Mouse (Mus musculus) limb, embryonic 15.5 days (tissue): ENCODE data around the gene Tcp10c. TPM values are rescaled to one million over a fixed set of nuclear protein-coding genes. Genes with fewer than 3 reads are reported as not detected.
A peak's percentile ranks its signal among the peaks of the same experiment; 100 is the strongest.
"Not testable (repeated sequence)": the region's sequence is repeated elsewhere in the genome, so short reads cannot be mapped to it uniquely, and the experiment has no call there.

Experiments
- ATAC-seq: fragments of 200-750 bp; cut with Nextera tagmentation; 2 replicates; pipeline ENCODE4 v1.8.0; 2017; ENCODE audit warnings: low read depth, moderate TSS enrichment; ENCODE audit not compliant: insufficient number of reproducible peaks, low FRiP score, low TSS enrichment
- H3K27ac ChIP-seq: fragments of 300-500 bp; sonication (generic); 2 replicates; pipeline ENCODE4 v1.5.1; 2015; ENCODE audit warnings: moderate library complexity, mild to moderate bottlenecking, inconsistent platforms
- H3K27me3 ChIP-seq: fragments of 300-500 bp; sonication (generic); 2 replicates; pipeline ENCODE4 v1.6.1; 2015; ENCODE audit warnings: inconsistent platforms
- H3K36me3 ChIP-seq: fragments of 300-500 bp; sonication (generic); 2 replicates; pipeline ENCODE4 v1.6.1; 2015; ENCODE audit warnings: inconsistent platforms
- H3K4me1 ChIP-seq: fragments of 300-500 bp; sonication (generic); 2 replicates; pipeline ENCODE4 v1.6.1; 2015; ENCODE audit warnings: inconsistent platforms
- H3K4me2 ChIP-seq: fragments of 300-500 bp; sonication (generic); 2 replicates; pipeline ENCODE4 v1.6.1; 2015; ENCODE audit warnings: mild to moderate bottlenecking, inconsistent platforms
- H3K4me3 ChIP-seq: fragments of 300-500 bp; sonication (generic); 2 replicates; pipeline ENCODE4 v1.5.1; 2015; ENCODE audit warnings: mild to moderate bottlenecking, inconsistent platforms
- H3K9ac ChIP-seq: fragments of 300-500 bp; sonication (generic); 2 replicates; pipeline ENCODE4 v1.6.1; 2015; ENCODE audit warnings: inconsistent platforms
- H3K9me3 ChIP-seq: fragments of 300-500 bp; sonication (generic); 2 replicates; pipeline ENCODE4 v1.6.1; 2016; ENCODE audit warnings: inconsistent platforms
- WGBS: fragments of 180-500 bp; shearing (Covaris S2); methylation state at CpG from one replicate; pipeline ENCODE4 v1.1.7; 2015; 5-methylcytosine and 5-hydroxymethylcytosine counted together
- polyA plus RNA-seq: library from polyadenylated mRNA; unstranded; fragments of >200 nt; fragmentation: Nextera tagmentation; extraction: Ambion mirVana; gene quantifications from 2 replicates; pipeline ENCODE4 v1.2.1, GENCODE M21; 2015

Tcp10c gene
- polyA plus RNA-seq, 1 experiment from 2014 or later = not detected

DNA sequence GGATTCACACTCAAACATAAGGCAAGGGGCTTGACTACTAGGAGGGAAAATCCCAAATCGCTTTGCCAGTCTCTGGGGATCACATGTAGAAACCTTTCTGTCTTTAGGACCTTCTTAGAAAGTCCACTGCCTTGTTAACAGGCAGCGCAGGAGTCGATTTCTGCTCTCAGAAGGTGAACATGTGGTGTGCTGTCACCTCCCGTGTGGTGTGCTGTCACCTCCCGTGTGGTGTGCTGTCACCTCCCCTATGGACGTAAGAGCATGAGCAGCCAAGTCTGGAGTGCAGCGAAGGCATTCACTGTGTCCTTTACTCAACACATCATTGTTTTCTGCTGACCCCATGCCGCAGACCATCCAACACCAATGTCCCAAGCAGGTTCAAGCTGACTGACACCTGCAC lies 1.1 kb upstream of the Tcp10c start:
- not testable (repeated sequence) for H3K27me3 ChIP-seq, H3K9me3 ChIP-seq, H3K4me2 ChIP-seq, H3K27ac ChIP-seq, H3K9ac ChIP-seq, H3K4me1 ChIP-seq, ATAC-seq, H3K4me3 ChIP-seq, H3K36me3 ChIP-seq
- WGBS = 85% methylated on average over 8 of the region's 8 CpGs

GRCm38 (mm10) chr17:13362489-13362888 lies 8.1 kb downstream of the Tcp10c start:
- ATAC-seq = 0 out of 2 replicates have a peak, but pooled peaks have one; percentile 21

DNA sequence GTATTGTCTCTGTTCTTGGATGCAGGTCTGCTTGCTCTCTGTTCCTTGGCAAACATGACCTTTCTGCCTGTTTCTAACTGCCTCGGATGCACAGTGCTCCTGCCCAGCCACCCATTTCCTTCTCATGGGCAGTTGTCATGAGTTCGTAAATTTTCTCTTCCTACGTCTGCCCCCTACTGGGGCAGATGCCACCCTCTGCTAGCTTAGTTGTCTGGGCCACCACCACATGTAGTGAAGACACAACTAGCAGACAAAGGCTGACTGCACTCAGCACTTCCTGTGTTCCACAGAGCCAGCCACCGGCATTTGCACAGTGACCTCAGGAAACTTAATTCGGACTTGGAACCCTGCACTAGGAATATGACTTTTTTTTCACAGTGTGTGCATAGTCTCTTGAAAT lies 9.4 kb downstream of the Tcp10c start:
- peaks cover 18% of the 10 kb centered on the region for H3K9me3 ChIP-seq
- H3K9ac ChIP-seq, H3K27ac ChIP-seq, H3K27me3 ChIP-seq, H3K4me1 ChIP-seq, ATAC-seq, H3K36me3 ChIP-seq, H3K4me3 ChIP-seq, H3K4me2 ChIP-seq: not testable (repeated sequence)
- 90% methylated on average over 4 of the region's 5 CpGs for WGBS

More at GRCm38 (mm10) chr17:13362489-13362888, 8.1 kb downstream of the Tcp10c start:
- H3K4me2 ChIP-seq, H3K4me3 ChIP-seq, H3K4me1 ChIP-seq, H3K27ac ChIP-seq, H3K9ac ChIP-seq, H3K27me3 ChIP-seq, H3K36me3 ChIP-seq: not testable (repeated sequence)
- 81% methylated on average over 2 of the region's 2 CpGs for WGBS
- H3K9me3 ChIP-seq = peaks cover 17% of the 10 kb centered on the region

- not testable (repeated sequence) for H3K4me3 ChIP-seq, H3K36me3 ChIP-seq
Observed at GRCm38 (mm10) chr17:13364196-13364595, 9.8 kb downstream of the Tcp10c start.

DNA sequence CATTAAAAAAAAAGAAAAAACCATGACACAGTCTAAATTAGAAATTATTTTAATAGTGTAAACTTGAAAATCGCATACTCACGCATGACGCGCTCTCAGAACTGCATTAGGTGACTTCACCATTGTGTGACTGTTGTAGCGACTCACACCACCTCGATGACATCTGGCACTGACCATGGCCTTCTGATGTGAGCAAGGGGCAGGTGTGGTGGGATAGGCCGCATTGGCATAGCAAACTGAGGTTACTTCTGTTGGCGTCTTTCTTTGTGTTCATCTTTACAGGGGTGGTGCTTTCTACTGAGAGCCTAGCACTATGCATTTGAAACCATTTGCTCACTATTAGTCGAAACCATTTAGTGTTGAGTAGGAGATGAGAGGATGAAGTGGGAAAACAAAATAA lies 12.8 kb downstream of the Tcp10c start:
- 90% methylated on average over 9 of the region's 9 CpGs for WGBS
- ATAC-seq = not testable (repeated sequence)
- H3K9me3 ChIP-seq = peaks cover 16% of the 10 kb centered on the region

More at GRCm38 (mm10) chr17:13364196-13364595, 9.8 kb downstream of the Tcp10c start:
- not testable (repeated sequence) for H3K27me3 ChIP-seq, ATAC-seq, H3K27ac ChIP-seq, H3K4me2 ChIP-seq, H3K4me1 ChIP-seq, H3K9ac ChIP-seq
- 84% methylated on average over 9 of the region's 9 CpGs for WGBS
- H3K9me3 ChIP-seq = peaks cover 18% of the 10 kb centered on the region

GRCm38 (mm10) chr17:13368658-13369057 lies 14.3 kb downstream of the Tcp10c start:
- WGBS = 89% methylated on average over 7 of the region's 7 CpGs
- not testable (repeated sequence) for H3K36me3 ChIP-seq, H3K27ac ChIP-seq, H3K4me3 ChIP-seq, H3K27me3 ChIP-seq, H3K4me1 ChIP-seq, H3K9ac ChIP-seq, H3K4me2 ChIP-seq, ATAC-seq
- peaks cover 11% of the 10 kb centered on the region for H3K9me3 ChIP-seq

More for the DNA sequence above, 12.8 kb downstream of the Tcp10c start:
- H3K27ac ChIP-seq, H3K36me3 ChIP-seq, H3K4me3 ChIP-seq, H3K4me1 ChIP-seq, H3K27me3 ChIP-seq, H3K9ac ChIP-seq, H3K4me2 ChIP-seq: not testable (repeated sequence)

DNA sequence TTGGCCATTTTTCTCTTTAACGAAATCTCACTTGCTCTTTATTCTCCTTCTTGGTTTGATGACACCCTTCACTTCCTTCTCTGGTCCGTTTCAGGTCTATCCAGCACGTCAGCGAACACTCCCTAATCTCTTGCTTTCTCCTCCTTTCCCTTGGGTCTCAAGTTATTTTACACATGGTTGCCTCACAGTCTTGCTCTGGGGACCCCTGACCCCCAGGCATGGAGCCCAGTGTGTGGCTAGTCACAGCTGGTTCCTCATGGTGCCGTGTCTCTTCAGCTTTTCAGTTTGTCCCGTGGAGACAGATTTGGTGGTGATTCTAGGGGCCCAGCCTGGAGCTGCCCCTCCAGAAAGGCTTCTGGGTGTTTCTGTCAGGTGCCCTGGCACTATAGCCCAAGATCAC lies 16.4 kb downstream of the Tcp10c start:
- not testable (repeated sequence) for ATAC-seq

GRCm38 (mm10) chr17:13378341-13378740 lies 24.0 kb downstream of the Tcp10c start:
- H3K4me2 ChIP-seq, H3K4me3 ChIP-seq, H3K27ac ChIP-seq, H3K27me3 ChIP-seq, H3K4me1 ChIP-seq, H3K36me3 ChIP-seq, H3K9ac ChIP-seq, ATAC-seq: not testable (repeated sequence)
- peaks cover 13% of the 10 kb centered on the region; the same call in 1 of the 2 replicates for H3K9me3 ChIP-seq
- WGBS = 84% methylated on average over 3 of the region's 3 CpGs

More for the DNA sequence above, 16.4 kb downstream of the Tcp10c start:
- H3K4me3 ChIP-seq, H3K27me3 ChIP-seq, H3K27ac ChIP-seq, H3K4me1 ChIP-seq, H3K36me3 ChIP-seq, H3K9ac ChIP-seq, H3K4me2 ChIP-seq, H3K9me3 ChIP-seq: not testable (repeated sequence)
- 76% methylated on average over 6 of the region's 6 CpGs for WGBS

- not testable (repeated sequence) for H3K27ac ChIP-seq, ATAC-seq, H3K36me3 ChIP-seq, H3K9ac ChIP-seq, H3K4me3 ChIP-seq, H3K4me2 ChIP-seq, H3K4me1 ChIP-seq, H3K27me3 ChIP-seq
- WGBS = 78% methylated on average over 7 of the region's 7 CpGs
- peaks cover 13% of the 10 kb centered on the region; the same call in 1 of the 2 replicates for H3K9me3 ChIP-seq
Observed at GRCm38 (mm10) chr17:13379951-13380615, 25.7 kb downstream of the Tcp10c start.

DNA sequence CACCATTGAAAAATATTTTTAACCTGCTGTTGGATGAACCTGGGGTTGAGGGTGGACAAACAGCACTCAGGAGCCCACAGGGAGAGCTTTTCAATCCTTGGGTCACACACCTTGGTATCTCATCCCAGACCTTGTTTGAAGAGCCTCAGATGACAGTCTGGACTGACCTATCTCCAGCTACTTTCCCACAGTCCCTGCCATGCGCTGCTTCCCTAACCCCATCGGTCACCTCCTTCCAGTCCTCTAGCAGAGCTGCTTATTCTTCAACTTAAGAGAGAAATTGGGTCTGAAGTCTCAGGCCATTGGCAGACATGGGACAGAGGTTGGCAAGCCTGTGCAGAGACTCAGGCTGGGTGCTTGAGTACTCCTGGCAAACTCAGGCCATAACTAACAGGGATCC lies 26.9 kb downstream of the Tcp10c start:
- H3K27ac ChIP-seq, H3K9ac ChIP-seq, ATAC-seq, H3K4me2 ChIP-seq, H3K4me3 ChIP-seq, H3K4me1 ChIP-seq, H3K27me3 ChIP-seq, H3K36me3 ChIP-seq: not testable (repeated sequence)
- peaks cover 13% of the 10 kb centered on the region; the same call in 1 of the 2 replicates for H3K9me3 ChIP-seq
- 94% methylated on average over 2 of the region's 2 CpGs for whole genome bisulfite sequencing

DNA sequence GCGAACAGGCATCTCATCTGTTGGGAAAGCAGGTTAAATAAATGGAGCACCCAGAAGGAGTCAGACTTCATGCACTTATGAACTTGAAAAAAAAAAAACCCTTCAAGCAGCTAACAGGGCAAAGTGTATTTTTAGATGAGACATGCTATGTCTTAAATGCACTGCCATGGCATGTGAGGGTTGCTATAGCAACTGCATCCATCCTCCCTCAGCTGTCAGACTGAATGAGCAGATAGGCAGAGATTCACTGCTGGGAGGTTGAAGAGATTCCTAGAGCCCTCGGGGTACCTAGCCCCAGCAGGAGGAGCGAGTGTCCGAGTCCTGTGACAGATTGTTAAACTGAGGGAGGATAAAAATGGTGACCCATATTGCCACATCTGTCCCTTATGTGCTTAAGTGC lies 36.6 kb downstream of the Tcp10c start:
- H3K27ac ChIP-seq, H3K4me3 ChIP-seq, ATAC-seq, H3K27me3 ChIP-seq, H3K4me1 ChIP-seq, H3K4me2 ChIP-seq, H3K9ac ChIP-seq, H3K36me3 ChIP-seq, H3K9me3 ChIP-seq: not testable (repeated sequence)
- WGBS = 78% methylated on average over 1 of the region's 4 CpGs

GRCm38 (mm10) chr17:13399961-13400360 lies 45.6 kb downstream of the Tcp10c start:
- not testable (repeated sequence) for H3K4me1 ChIP-seq, H3K36me3 ChIP-seq, H3K27me3 ChIP-seq, H3K27ac ChIP-seq, H3K4me2 ChIP-seq, ATAC-seq, H3K9me3 ChIP-seq, H3K4me3 ChIP-seq, H3K9ac ChIP-seq
- WGBS = 87% methylated on average over 4 of the region's 5 CpGs

DNA sequence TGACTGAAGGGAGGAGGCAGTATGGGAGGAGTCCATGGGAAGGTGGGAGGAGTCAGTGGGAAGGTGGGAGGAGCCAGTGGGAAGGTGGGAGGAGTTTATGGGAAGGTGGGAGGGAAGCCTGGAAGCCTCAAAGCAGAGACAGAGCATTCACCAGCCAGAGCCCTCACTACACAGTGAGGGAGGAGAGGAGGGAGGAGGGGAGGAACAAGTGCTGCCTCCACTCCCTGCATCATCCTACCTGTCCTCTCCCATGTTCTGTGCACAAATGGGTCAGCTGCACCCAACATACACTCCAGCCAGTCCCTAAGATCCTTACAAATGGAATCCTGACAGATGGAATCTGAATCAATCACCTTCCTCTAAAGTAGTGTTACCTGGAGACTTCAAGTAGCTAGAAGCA lies 47.7 kb downstream of the Tcp10c start:
- H3K4me1 ChIP-seq, H3K27ac ChIP-seq, H3K9me3 ChIP-seq, H3K4me3 ChIP-seq, H3K27me3 ChIP-seq, H3K4me2 ChIP-seq, ATAC-seq, H3K36me3 ChIP-seq, H3K9ac ChIP-seq: not testable (repeated sequence)
